Mouse (Mus musculus): ENCODE results near the gene Tmem216. TPM values are rescaled to one million over a fixed set of nuclear protein-coding genes. Genes with fewer than 3 reads are reported as not detected.

The Tmem216 gene
- polyA plus RNA-seq (2015; fragmentation: Nextera tagmentation; extraction: Ambion mirVana): 9.7 and 9.9 TPM in 2 replicates

DNA sequence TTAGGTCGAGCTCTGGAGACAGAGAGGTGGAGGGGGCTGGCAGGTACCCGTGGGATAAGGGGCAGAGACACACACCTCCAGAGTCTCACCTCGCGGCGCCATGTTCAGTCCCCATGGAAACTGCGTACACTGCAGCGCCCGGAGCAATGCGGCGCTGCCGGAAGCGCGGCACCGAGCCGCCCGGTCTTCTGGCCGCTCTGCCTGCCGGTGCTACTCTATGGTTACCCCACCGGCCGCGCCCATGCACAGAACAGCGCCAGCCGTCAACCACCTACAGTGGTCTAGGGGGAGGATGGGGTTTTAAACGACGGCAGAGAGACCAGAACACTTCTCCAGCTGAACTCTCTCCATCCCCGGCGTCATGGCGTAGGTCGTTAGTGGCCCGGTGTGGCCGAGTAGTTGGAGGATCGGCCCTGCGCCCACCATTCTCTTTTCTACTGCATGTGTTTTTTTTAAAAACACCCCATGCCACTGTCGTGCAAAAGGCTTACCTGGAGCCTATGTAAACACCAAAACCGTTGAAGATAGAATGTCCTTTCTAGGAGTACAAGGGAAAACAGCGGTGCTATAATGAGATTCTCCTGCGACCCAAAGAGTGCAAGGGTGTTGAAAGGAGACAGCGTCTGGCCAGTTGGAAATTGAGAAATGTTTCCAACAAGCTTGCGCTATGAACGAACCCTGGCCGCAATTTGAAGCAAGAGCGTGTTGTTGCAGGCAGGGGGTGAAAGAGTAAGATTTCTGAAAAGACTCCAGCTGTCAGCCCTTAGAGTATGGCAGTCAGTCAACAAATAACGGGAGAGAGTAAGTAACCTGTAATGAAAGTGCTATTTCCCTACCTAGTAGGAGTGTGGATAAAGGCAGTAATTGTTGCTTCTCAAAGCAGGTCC lies at the start of gene Tmem216:
Gene Tmem216 (minus strand): TSS at position 615 of the 887 bp plus-strand sequence.
- Histone ChIP-seq H3K9ac (ENCODE audit: low read depth, low read length) (peak within 1 kb of the TSS; percentile 82), H3K9me3 (replicated peaks; ENCODE audit: control insufficient read depth, low read length) (no peaks in the 10 kb centered on the region), H3K4me3 (ENCODE audit: low read depth, low read length) (peak within 1 kb of the TSS; percentile 75), H3K4me2 (ENCODE audit: low read depth, low read length) (peak within 1 kb of the TSS; percentile 74), H3K36me3 (ENCODE audit: control insufficient read depth, insufficient read depth) (peaks cover 3% of the 10 kb centered on the region; the same call in 1 of the 2 replicates), H3K27ac (ENCODE audit: low read length) (peak within 1 kb of the TSS; percentile 78), H3K4me1 (ENCODE audit: control insufficient read depth, low read depth, low read length) (peaks cover 12% of the 10 kb centered on the region), H3K27me3 (ENCODE audit: control insufficient read depth, insufficient read depth, low read depth, low read length) (no peaks in the 10 kb centered on the region)
- peak; percentile 99 for ATAC-seq (ENCODE audit: low read depth)
- WGBS (ENCODE audit: insufficient replicate concordance): 2% methylated on average over 43 of the region's 43 CpGs

DNA sequence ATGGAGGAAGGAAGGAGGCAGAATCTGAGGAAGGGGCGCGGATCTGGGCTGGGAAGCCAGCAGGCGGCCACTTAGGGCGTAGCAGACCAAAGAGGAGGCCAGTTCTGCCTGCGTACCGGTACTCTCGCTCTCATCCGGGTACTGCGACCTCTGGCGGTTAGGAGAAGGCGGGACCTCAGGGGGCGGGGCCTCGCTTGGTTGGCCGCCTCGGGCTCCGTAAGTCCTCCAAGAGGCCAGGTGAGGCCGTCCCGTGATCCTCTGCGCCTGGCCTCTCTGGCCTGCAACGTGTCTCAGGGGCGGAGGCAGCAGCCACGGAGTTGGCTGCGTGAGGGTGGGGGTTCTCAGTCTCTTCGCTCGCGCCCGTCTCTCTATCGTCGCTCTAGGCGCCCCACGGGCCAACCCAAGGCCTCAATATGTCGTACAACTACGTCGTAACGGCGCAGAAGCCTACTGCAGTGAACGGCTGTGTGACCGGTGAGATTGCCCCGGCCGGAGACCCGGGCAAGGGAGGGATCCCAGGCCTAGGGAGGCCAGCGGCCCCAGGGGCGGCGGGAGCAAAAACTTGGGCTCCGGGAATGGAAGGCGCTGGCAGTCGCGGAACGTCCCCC lies 49.4 kb upstream of the Tmem216 start, which contains the start of the genes Ddb1 and Tkfc:
Gene Ddb1 (plus strand): TSS at position 35 of the 608 bp plus-strand sequence.
Gene Tkfc (minus strand): TSS at position 362 of the 608 bp plus-strand sequence.
- WGBS (ENCODE audit: insufficient replicate concordance): under 1% methylated on average over 48 of the region's 49 CpGs
- H3K4me1 ChIP-seq (ENCODE audit: control insufficient read depth, low read depth, low read length): peaks cover 38% of the 10 kb centered on the region
- peak; percentile 97 for ATAC-seq (ENCODE audit: low read depth)

DNA sequence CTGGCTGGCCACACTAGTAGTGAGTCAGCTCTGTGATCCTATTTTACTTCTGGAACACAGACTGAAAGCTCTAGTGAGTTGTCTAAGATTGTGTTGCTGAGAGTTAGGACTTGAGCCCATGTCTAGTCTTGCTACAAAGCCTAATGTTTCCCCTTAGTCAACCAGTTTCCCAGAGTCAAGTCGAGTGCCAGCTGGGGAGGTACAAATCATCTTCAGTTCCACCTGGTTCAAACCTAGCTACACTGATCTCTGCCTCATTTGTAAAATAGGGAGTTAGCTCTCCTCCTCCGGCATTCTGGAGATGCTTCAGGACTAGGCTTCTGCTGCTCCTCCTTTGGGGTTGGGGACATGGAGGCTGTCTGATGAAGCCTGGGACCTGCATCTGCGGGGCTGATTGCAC lies 48.5 kb upstream of the Tmem216 start:
- WGBS (ENCODE audit: insufficient replicate concordance): 46% methylated on average over 3 of the region's 3 CpGs
- H3K9me3 ChIP-seq (replicated peaks; ENCODE audit: control insufficient read depth, low read length): no peaks in the 10 kb centered on the region

More for the DNA sequence above, 49.4 kb upstream of the Tmem216 start, which contains the start of the genes Ddb1 and Tkfc:
- Histone ChIP-seq H3K9me3 (replicated peaks; ENCODE audit: control insufficient read depth, low read length) (no peaks in the 10 kb centered on the region), H3K27me3 (ENCODE audit: control insufficient read depth, insufficient read depth, low read depth, low read length) (no peaks in the 10 kb centered on the region), H3K4me2 (ENCODE audit: low read depth, low read length) (peak within 1 kb of the TSS; percentile 77), H3K27ac (ENCODE audit: low read length) (peak within 1 kb of the TSS; percentile 97), H3K4me3 (ENCODE audit: low read depth, low read length) (peak within 1 kb of the TSS; percentile 96), H3K9ac (ENCODE audit: low read depth, low read length) (peak within 1 kb of the TSS; percentile 97), H3K36me3 (ENCODE audit: control insufficient read depth, insufficient read depth) (peaks cover 25% of the 10 kb centered on the region)

DNA sequence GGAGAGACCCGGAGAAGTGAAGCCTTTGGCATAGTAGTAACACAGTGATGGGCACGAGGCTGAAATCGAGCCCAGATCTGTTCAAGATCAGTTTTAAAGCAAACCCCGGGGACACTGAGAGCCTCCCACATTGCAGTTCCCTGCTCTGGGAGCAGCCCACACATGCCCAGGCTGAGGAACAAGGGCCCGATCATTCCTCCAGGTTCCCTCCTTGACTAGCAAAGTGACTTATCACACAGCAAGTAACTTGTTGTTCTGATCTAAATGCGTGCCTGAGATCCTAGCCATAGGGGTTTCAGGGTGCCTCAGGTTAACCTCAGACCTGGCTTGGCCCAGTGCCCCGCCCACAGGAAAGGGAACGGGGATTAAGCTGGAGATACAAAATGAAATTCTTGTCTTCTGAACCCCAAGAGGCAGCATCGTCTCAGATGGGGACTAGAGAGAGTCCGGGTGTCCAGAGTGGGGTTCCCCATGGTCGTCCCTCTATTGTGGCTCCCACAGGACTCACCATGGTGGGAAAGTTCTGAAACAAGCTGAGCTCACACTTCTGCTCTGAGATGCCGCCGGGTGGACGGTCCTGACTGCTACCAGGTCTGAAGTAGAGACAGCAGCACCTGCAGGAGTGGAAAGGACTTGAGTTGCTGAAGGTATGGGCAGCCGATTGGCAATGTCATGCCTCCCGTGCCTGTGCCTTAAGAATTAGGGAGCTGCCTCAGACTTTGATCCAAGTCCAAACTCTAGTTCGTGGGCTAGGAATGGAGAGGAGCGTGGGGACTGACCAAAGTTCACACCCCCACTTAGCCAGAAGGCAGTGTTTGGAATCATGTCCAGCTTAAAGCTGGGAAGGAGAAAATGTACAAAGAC lies 47.9 kb upstream of the Tmem216 start:
- peak overlapping the region; percentile 83 for H3K9ac ChIP-seq (ENCODE audit: low read depth, low read length)
- H3K27me3 ChIP-seq (ENCODE audit: control insufficient read depth, insufficient read depth, low read depth, low read length): no peaks in the 10 kb centered on the region
- WGBS (ENCODE audit: insufficient replicate concordance): 66% methylated on average over 18 of the region's 18 CpGs
- H3K4me2 ChIP-seq (ENCODE audit: low read depth, low read length): peak overlapping the region; percentile 77
- H3K27ac ChIP-seq (ENCODE audit: low read length): peak overlapping the region; percentile 92
- H3K4me1 ChIP-seq (ENCODE audit: control insufficient read depth, low read depth, low read length): peaks cover 38% of the 10 kb centered on the region
- H3K36me3 ChIP-seq (ENCODE audit: control insufficient read depth, insufficient read depth): peaks cover 16% of the 10 kb centered on the region
- H3K9me3 ChIP-seq (replicated peaks; ENCODE audit: control insufficient read depth, low read length): no peaks in the 10 kb centered on the region
- no peak for ATAC-seq (ENCODE audit: low read depth)
- peak overlapping the region; percentile 43 for H3K4me3 ChIP-seq (ENCODE audit: low read depth, low read length)

More for the DNA sequence above, 48.5 kb upstream of the Tmem216 start:
- peaks cover 38% of the 10 kb centered on the region for H3K4me1 ChIP-seq (ENCODE audit: control insufficient read depth, low read depth, low read length)
- H3K36me3 ChIP-seq (ENCODE audit: control insufficient read depth, insufficient read depth): peaks cover 18% of the 10 kb centered on the region
- peak overlapping the region; percentile 96 for H3K4me3 ChIP-seq (ENCODE audit: low read depth, low read length)
- H3K27ac ChIP-seq (ENCODE audit: low read length): peak overlapping the region; percentile 92
- peak overlapping the region; percentile 77 for H3K4me2 ChIP-seq (ENCODE audit: low read depth, low read length)
- ATAC-seq (ENCODE audit: low read depth): no peak
- H3K9ac ChIP-seq (ENCODE audit: low read depth, low read length): peak overlapping the region; percentile 83
- no peaks in the 10 kb centered on the region for H3K27me3 ChIP-seq (ENCODE audit: control insufficient read depth, insufficient read depth, low read depth, low read length)

DNA sequence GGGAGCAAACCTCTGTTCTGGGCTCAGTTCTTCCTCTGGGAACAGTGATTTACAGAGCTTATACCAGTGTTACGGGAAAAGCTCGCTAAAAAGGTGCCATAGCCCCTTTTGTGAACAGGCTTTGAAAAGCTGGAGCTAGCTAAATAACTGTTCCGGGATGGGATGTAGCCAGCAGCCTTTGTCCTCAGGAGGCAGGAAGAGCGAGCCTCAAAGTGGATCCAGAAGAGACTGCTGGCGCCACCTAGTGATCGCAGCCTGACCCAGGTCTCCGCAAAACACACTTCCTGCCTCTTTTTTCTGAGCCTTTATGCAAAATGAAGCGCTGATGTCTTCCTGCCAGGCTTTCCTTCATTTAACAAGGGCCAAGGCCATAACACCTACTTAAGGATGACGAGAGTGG lies 46.7 kb upstream of the Tmem216 start:
- WGBS (ENCODE audit: insufficient replicate concordance): 1% methylated on average over 9 of the region's 9 CpGs

DNA sequence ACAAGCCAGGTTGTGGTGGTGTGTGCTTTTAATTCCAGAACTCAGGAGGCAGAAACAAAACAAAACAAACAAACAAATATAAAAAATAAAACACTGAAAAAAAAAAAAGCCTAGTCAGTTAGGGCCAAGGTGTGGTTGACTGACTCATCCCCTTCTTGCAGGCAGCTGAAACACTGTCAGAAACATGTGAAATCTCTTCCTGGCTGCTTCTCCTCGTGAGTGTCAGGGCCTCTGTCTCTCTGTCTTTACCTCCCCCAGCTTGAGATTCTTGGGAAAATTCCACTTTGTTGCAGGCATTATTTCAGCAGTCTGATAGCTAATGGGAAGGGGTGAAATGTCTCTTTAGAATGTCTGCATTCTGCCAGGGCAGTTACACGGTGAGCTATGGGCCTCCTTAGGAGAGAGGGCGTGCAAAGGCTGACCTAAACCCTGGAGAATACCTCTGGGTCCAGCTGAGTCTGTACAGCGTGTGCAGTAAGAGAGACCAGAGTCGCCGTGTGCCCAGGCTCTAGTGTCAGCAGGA lies 46.3 kb upstream of the Tmem216 start:
- H3K36me3 ChIP-seq (ENCODE audit: control insufficient read depth, insufficient read depth): peaks cover 5% of the 10 kb centered on the region; the same call in 1 of the 2 replicates
- H3K27me3 ChIP-seq (ENCODE audit: control insufficient read depth, insufficient read depth, low read depth, low read length): no peaks in the 10 kb centered on the region
- peaks cover 34% of the 10 kb centered on the region for H3K4me1 ChIP-seq (ENCODE audit: control insufficient read depth, low read depth, low read length)
- peak overlapping the region; percentile 72 for H3K27ac ChIP-seq (ENCODE audit: low read length)
- no peaks in the 10 kb centered on the region for H3K9me3 ChIP-seq (replicated peaks; ENCODE audit: control insufficient read depth, low read length)
- H3K4me2 ChIP-seq (ENCODE audit: low read depth, low read length): peak overlapping the region; percentile 33
- H3K9ac ChIP-seq (ENCODE audit: low read depth, low read length): peak overlapping the region; percentile 32; the same call in 1 of the 2 replicates
- no peak for ATAC-seq (ENCODE audit: low read depth)
- 28% methylated on average over 6 of the region's 6 CpGs for WGBS (ENCODE audit: insufficient replicate concordance)
- H3K4me3 ChIP-seq (ENCODE audit: low read depth, low read length): peak overlapping the region; percentile 33

More for the DNA sequence above, 46.7 kb upstream of the Tmem216 start:
- H3K4me1 ChIP-seq (ENCODE audit: control insufficient read depth, low read depth, low read length): peaks cover 38% of the 10 kb centered on the region
- H3K27me3 ChIP-seq (ENCODE audit: control insufficient read depth, insufficient read depth, low read depth, low read length): no peaks in the 10 kb centered on the region
- peak overlapping the region; percentile 77 for H3K4me2 ChIP-seq (ENCODE audit: low read depth, low read length)
- peak overlapping the region; percentile 43 for H3K4me3 ChIP-seq (ENCODE audit: low read depth, low read length)
- no peak for ATAC-seq (ENCODE audit: low read depth)
- peaks cover 6% of the 10 kb centered on the region for H3K36me3 ChIP-seq (ENCODE audit: control insufficient read depth, insufficient read depth)
- no peaks in the 10 kb centered on the region for H3K9me3 ChIP-seq (replicated peaks; ENCODE audit: control insufficient read depth, low read length)
- peak overlapping the region; percentile 32; the same call in 1 of the 2 replicates for H3K9ac ChIP-seq (ENCODE audit: low read depth, low read length)
- peak overlapping the region; percentile 72 for H3K27ac ChIP-seq (ENCODE audit: low read length)

DNA sequence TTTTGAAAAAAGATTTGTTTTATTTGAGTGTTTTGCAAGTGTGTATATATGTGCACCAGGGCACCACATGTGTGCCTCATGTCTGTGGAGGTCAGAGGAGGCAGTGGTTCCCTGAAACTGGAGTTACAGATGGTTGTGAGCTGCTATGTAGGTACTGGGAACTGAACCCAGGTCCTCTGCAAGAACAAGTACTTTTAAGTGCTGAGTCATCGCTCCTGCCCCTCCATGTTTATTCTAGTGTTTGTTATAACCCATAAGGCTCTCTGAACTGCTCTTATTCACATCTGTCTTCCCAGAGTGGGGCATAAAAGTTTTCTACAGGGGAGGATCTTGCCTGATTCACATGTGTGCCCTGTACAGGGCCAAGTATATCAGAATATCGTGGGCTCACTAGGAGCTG lies 43.6 kb upstream of the Tmem216 start:
- no peak overlapping the region for H3K4me2 ChIP-seq (ENCODE audit: low read depth, low read length)
- no peak overlapping the region for H3K27ac ChIP-seq (ENCODE audit: low read length)
- no peak overlapping the region for H3K4me3 ChIP-seq (ENCODE audit: low read depth, low read length)
- no peak overlapping the region for H3K9ac ChIP-seq (ENCODE audit: low read depth, low read length)
- no peak for ATAC-seq (ENCODE audit: low read depth)
- peaks cover 25% of the 10 kb centered on the region for H3K4me1 ChIP-seq (ENCODE audit: control insufficient read depth, low read depth, low read length)
- 85% methylated on average over 2 of the region's 2 CpGs for WGBS (ENCODE audit: insufficient replicate concordance)
- H3K27me3 ChIP-seq (ENCODE audit: control insufficient read depth, insufficient read depth, low read depth, low read length): no peaks in the 10 kb centered on the region
- no peaks in the 10 kb centered on the region for H3K9me3 ChIP-seq (replicated peaks; ENCODE audit: control insufficient read depth, low read length)
- H3K36me3 ChIP-seq (ENCODE audit: control insufficient read depth, insufficient read depth): peaks cover 5% of the 10 kb centered on the region

DNA sequence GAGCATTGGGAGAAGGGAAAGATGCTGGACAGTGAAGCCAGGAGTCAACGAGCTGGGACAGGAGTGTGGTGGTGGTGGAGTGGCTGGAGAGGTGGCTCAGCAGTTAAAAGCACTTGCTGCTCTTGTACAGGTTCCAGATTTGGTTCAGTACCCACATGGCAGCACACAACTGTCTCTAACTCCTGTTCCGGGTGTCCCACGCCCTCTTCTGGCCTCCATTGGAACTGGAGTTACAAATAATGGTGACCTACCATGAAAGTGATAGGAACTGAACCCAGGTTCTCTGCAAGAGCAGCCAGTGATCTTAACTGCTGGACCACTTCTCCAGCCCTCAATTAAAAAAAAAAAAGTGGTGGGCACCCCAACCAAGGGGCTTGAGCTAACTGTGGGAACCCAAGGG lies 42.1 kb upstream of the Tmem216 start:
- H3K36me3 ChIP-seq (ENCODE audit: control insufficient read depth, insufficient read depth): peaks cover 5% of the 10 kb centered on the region
- no peak for ATAC-seq (ENCODE audit: low read depth)

More for the DNA sequence above, 42.1 kb upstream of the Tmem216 start:
- peaks cover 18% of the 10 kb centered on the region for H3K4me1 ChIP-seq (ENCODE audit: control insufficient read depth, low read depth, low read length)
- no peaks in the 10 kb centered on the region for H3K9me3 ChIP-seq (replicated peaks; ENCODE audit: control insufficient read depth, low read length)
- H3K4me2 ChIP-seq (ENCODE audit: low read depth, low read length): no peak overlapping the region
- no peaks in the 10 kb centered on the region for H3K27me3 ChIP-seq (ENCODE audit: control insufficient read depth, insufficient read depth, low read depth, low read length)
- WGBS (ENCODE audit: insufficient replicate concordance): 32% methylated on average over 3 of the region's 3 CpGs
- no peak overlapping the region for H3K4me3 ChIP-seq (ENCODE audit: low read depth, low read length)
- no peak overlapping the region for H3K27ac ChIP-seq (ENCODE audit: low read length)
- no peak overlapping the region for H3K9ac ChIP-seq (ENCODE audit: low read depth, low read length)
